Mouse (Mus musculus) central nervous system, embryonic 11.5 days (tissue): Measurements from ENCODE around the gene Rps11. TPM values are rescaled to one million over a fixed set of nuclear protein-coding genes. Genes with fewer than 3 reads are reported as not detected.

Experiments used
- polyA plus RNA-seq: library from polyadenylated mRNA; depleted of rRNA; stranded (reverse); fragments of >200 nt; gene quantifications from 2 replicates; pipeline ENCODE4 v1.2.3, GENCODE M21; 2012; rRNA removed

Rps11 gene
- polyA plus RNA-seq, result 695 and 927 TPM in 2 replicates

GRCm38 (mm10) chr7:45124224-45125143, at the start of gene Rps11:
Gene Rps11 (minus strand): TSS chr7:45124439.

GRCm38 (mm10) chr7:45163735-45164490, 39.7 kb upstream of the Rps11 start, which contains the start of gene Slc17a7:
Gene Slc17a7 (plus strand): TSS chr7:45163949.

GRCm38 (mm10) chr7:45154096-45154992, 30.1 kb upstream of the Rps11 start, which contains the start of the genes Pih1d1 and Aldh16a1:
Gene Pih1d1 (plus strand): TSS chr7:45154303.
Gene Aldh16a1 (minus strand): TSS chr7:45154584.

GRCm38 (mm10) chr7:45135993-45136567, 11.8 kb upstream of the Rps11 start, which contains the start of the genes Gm45713 and Flt3l:
Gene Gm45713 (minus strand): TSS chr7:45136231.
Gene Flt3l (minus strand): TSS chr7:45136432.

GRCm38 (mm10) chr7:45128624-45129246, 4.5 kb upstream of the Rps11 start, which contains the start of gene Rpl13a:
Gene Rpl13a (minus strand): TSS chr7:45128761.

GRCm38 (mm10) chr7:45103652-45104180, 20.5 kb downstream of the Rps11 start, which contains the start of gene Fcgrt:
Gene Fcgrt (minus strand): TSS chr7:45103851.

GRCm38 (mm10) chr7:45092048-45092447, 32.2 kb downstream of the Rps11 start, which contains the start of gene Rcn3:
Gene Rcn3 (minus strand): TSS chr7:45092221.

Other genes with a start within 250 kb of the Rps11 start
- 151 and 183 TPM in 2 replicates for gene Med25, start 231.7 kb downstream of the Rps11 start, polyA plus RNA-seq
- 23.0 and 29.3 TPM in 2 replicates for gene Fuz, start 228.4 kb downstream of the Rps11 start, polyA plus RNA-seq
- gene Ap2a1, start 194.9 kb downstream of the Rps11 start, polyA plus RNA-seq, result 70.2 and 102 TPM in 2 replicates
- gene Tsks, start 181.2 kb downstream of the Rps11 start, polyA plus RNA-seq, result 0.07 and 0.08 TPM in 2 replicates
- gene Cpt1c, start 149.6 kb downstream of the Rps11 start, polyA plus RNA-seq, result 36.4 and 49.2 TPM in 2 replicates
- 510 and 945 TPM in 2 replicates for gene Prmt1, start 137.9 kb downstream of the Rps11 start, polyA plus RNA-seq
- 113 and 137 TPM in 2 replicates for gene Irf3, start 126.8 kb downstream of the Rps11 start, polyA plus RNA-seq
- gene Bcl2l12, start 125.7 kb downstream of the Rps11 start, polyA plus RNA-seq, result 70.1 and 80.1 TPM in 2 replicates
- gene Scaf1, start 108.1 kb downstream of the Rps11 start, polyA plus RNA-seq, result 105 and 108 TPM in 2 replicates
- 17.2 and 25.6 TPM in 2 replicates for gene Rras, start 106.5 kb downstream of the Rps11 start, polyA plus RNA-seq
- 27.7 and 54.2 TPM in 2 replicates for gene Prr12, start 71.6 kb downstream of the Rps11 start, polyA plus RNA-seq
- 75.0 and 79.0 TPM in 2 replicates for gene Nosip, start 62.0 kb downstream of the Rps11 start, polyA plus RNA-seq
- gene Prrg2, start 61.8 kb downstream of the Rps11 start, polyA plus RNA-seq, result 18.9 and 28.4 TPM in 2 replicates
- gene Rcn3, start 32.2 kb downstream of the Rps11 start, polyA plus RNA-seq, result 151 and 178 TPM in 2 replicates
- 9.6 and 15.3 TPM in 2 replicates for gene Fcgrt, start 20.6 kb downstream of the Rps11 start, polyA plus RNA-seq
- 2,695 and 3,876 TPM in 2 replicates for gene Rpl13a, start 4.3 kb upstream of the Rps11 start, polyA plus RNA-seq
- 0.05 and 0.52 TPM in 2 replicates for gene Gm45713, start 11.8 kb upstream of the Rps11 start, polyA plus RNA-seq
- 4.8 and 5.5 TPM in 2 replicates for gene Flt3l, start 12.0 kb upstream of the Rps11 start, polyA plus RNA-seq
- gene Pih1d1, start 29.9 kb upstream of the Rps11 start, polyA plus RNA-seq, result 112 and 132 TPM in 2 replicates
- gene Aldh16a1, start 30.1 kb upstream of the Rps11 start, polyA plus RNA-seq, result 31.7 and 34.0 TPM in 2 replicates
- 2.3 and 2.8 TPM in 2 replicates for gene Slc17a7, start 39.5 kb upstream of the Rps11 start, polyA plus RNA-seq
- 0.04 and 0.07 TPM in 2 replicates for gene Gfy, start 55.1 kb upstream of the Rps11 start, polyA plus RNA-seq
- gene Pth2, start 56.6 kb upstream of the Rps11 start, polyA plus RNA-seq, result 0.26 TPM in 1 of 2 replicates, not detected in the other
- 0.92 and 1.1 TPM in 2 replicates for gene Ccdc155, start 80.5 kb upstream of the Rps11 start, polyA plus RNA-seq
- gene Dkkl1, start 87.7 kb upstream of the Rps11 start, polyA plus RNA-seq, result 2.0 and 3.1 TPM in 2 replicates
- 557 and 610 TPM in 2 replicates for gene Tead2, start 91.3 kb upstream of the Rps11 start, polyA plus RNA-seq
- 1.8 and 2.6 TPM in 2 replicates for gene Cd37, start 114.7 kb upstream of the Rps11 start, polyA plus RNA-seq
- 0.17 and 0.30 TPM in 2 replicates for gene Slc6a16, start 116.6 kb upstream of the Rps11 start, polyA plus RNA-seq
- gene Slc6a21, start 153.1 kb upstream of the Rps11 start, polyA plus RNA-seq, result not detected in 2 replicates
- gene Trpm4, start 209.3 kb upstream of the Rps11 start, polyA plus RNA-seq, result 18.1 and 19.9 TPM in 2 replicates
- gene Hrc, start 210.9 kb upstream of the Rps11 start, polyA plus RNA-seq, result 1.7 and 4.2 TPM in 2 replicates
- 13.7 and 16.5 TPM in 2 replicates for gene Ppfia3, start 242.6 kb upstream of the Rps11 start, polyA plus RNA-seq
- 3.5 and 3.6 TPM in 2 replicates for gene Lin7b, start 246.1 kb upstream of the Rps11 start, polyA plus RNA-seq